Mouse (Mus musculus) hindbrain, embryonic 11.5 days (tissue): ENCODE measurements around the gene Pabpn1l. TPM values are rescaled to one million over a fixed set of nuclear protein-coding genes. Genes with fewer than 3 reads are reported as not detected.

ENCODE experiments used
- ATAC-seq: fragments of 200-750 bp; cut with Nextera tagmentation; 2 replicates; pipeline ENCODE4 v1.8.0; 2017; ENCODE audit warnings: mild to moderate bottlenecking, moderate TSS enrichment, moderate library complexity; ENCODE audit not compliant: low FRiP score
- DNase-seq: peaks from one replicate; pipeline ENCODE4 v3.0.0-alpha.2; 2015; ENCODE audit warnings: low spot score
- H3K27ac ChIP-seq: fragments of 300-500 bp; sonication (generic); 2 replicates; pipeline ENCODE4 v1.5.1; 2014; ENCODE audit warnings: mild to moderate bottlenecking, low read depth, low read length
- H3K27me3 ChIP-seq: fragments of 300-500 bp; sonication (generic); 2 replicates; pipeline ENCODE4 v1.6.1; 2014; ENCODE audit warnings: mild to moderate bottlenecking, low read length, moderate library complexity, mixed read lengths; ENCODE audit not compliant: control insufficient read depth, insufficient read depth
- H3K36me3 ChIP-seq: fragments of 300-500 bp; sonication (generic); 2 replicates; pipeline ENCODE4 v1.6.1; 2014; ENCODE audit warnings: mild to moderate bottlenecking, low read length, moderate library complexity, mixed read lengths; ENCODE audit not compliant: control insufficient read depth, insufficient read depth
- H3K4me1 ChIP-seq: fragments of 300-500 bp; sonication (generic); replicated peaks from 2 replicates; pipeline ENCODE4 v1.6.1; 2014; ENCODE audit warnings: low read length, mixed read lengths; ENCODE audit not compliant: control insufficient read depth, insufficient read depth
- H3K4me2 ChIP-seq: fragments of 300-500 bp; sonication (generic); replicated peaks from 2 replicates; pipeline ENCODE4 v1.6.1; 2014; ENCODE audit warnings: mild to moderate bottlenecking, low read depth, low read length
- H3K4me3 ChIP-seq: fragments of 300-500 bp; sonication (generic); 2 replicates; pipeline ENCODE4 v1.5.1; 2014; ENCODE audit warnings: low read depth, low read length
- H3K9ac ChIP-seq: fragments of 300-500 bp; sonication (generic); 2 replicates; pipeline ENCODE4 v1.6.1; 2014; ENCODE audit warnings: low read depth, low read length
- H3K9me3 ChIP-seq: fragments of 300-500 bp; sonication (generic); 2 replicates; pipeline ENCODE4 v1.6.1; 2016; ENCODE audit warnings: low read length; ENCODE audit not compliant: control insufficient read depth
- WGBS: fragments of 180-500 bp; shearing (Covaris S2); extraction: QIAGEN DNeasy Blood & Tissue Kit; methylation state at CpG from one replicate; pipeline ENCODE4 v1.1.7; 2014; 5-methylcytosine and 5-hydroxymethylcytosine counted together
- polyA plus RNA-seq: library from polyadenylated mRNA; unstranded; fragments of >200 nt; fragmentation: Nextera tagmentation; extraction: Ambion mirVana; gene quantifications from 2 replicates; pipeline ENCODE4 v1.2.1, GENCODE M21; 2014

Gene Pabpn1l
- polyA plus RNA-seq, 1 experiment from 2014 or later: not detected

- WGBS: 64% methylated on average over 15 of the region's 15 CpGs
- no peak for ATAC-seq
- H3K4me3 ChIP-seq: no peak overlapping the region
Measured at GRCm38 (mm10) chr8:122580926-122581325, 41.6 kb downstream of the Pabpn1l start.

DNA sequence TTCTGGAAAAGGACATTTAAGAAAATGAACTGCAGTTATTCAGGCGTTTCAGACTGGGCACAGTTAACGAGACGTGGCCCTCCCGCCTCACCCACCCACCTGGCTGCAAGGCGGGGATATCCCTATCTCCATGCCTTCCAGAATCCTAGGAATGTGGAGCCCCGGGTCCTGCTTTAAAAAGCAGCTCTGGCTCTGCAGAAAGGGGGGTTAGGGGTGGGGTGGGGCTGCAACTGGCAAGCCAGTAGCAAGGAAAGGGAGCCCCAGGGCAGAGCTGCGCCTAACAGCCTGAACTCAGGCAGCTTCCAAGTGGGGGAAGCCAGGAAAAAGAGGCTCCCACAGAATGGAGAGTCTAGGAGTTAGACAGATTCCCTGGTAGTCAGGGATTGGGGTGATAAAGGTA, 43.3 kb downstream of the Pabpn1l start:
- no peak overlapping the region for H3K4me2 ChIP-seq
- H3K4me1 ChIP-seq: peaks cover 8% of the 10 kb centered on the region
- no peaks in the 10 kb centered on the region for H3K27me3 ChIP-seq
- H3K27ac ChIP-seq: no peak overlapping the region
- ATAC-seq: no peak
- 38% methylated on average over 7 of the region's 7 CpGs for WGBS
- H3K9me3 ChIP-seq: no peaks in the 10 kb centered on the region
- H3K9ac ChIP-seq: no peak overlapping the region
- no peak for DNase-seq
- no peak overlapping the region for H3K4me3 ChIP-seq
- H3K36me3 ChIP-seq: no peaks in the 10 kb centered on the region

More at GRCm38 (mm10) chr8:122580926-122581325, 41.6 kb downstream of the Pabpn1l start:
- H3K27me3 ChIP-seq: no peaks in the 10 kb centered on the region
- H3K9ac ChIP-seq: no peak overlapping the region
- no peak for DNase-seq
- H3K4me1 ChIP-seq: 0 out of 2 replicates have a peak, but pooled peaks cover 3% of the 10 kb centered on the region
- no peak overlapping the region for H3K4me2 ChIP-seq
- no peak overlapping the region for H3K27ac ChIP-seq
- no peaks in the 10 kb centered on the region for H3K36me3 ChIP-seq
- H3K9me3 ChIP-seq: no peaks in the 10 kb centered on the region

DNA sequence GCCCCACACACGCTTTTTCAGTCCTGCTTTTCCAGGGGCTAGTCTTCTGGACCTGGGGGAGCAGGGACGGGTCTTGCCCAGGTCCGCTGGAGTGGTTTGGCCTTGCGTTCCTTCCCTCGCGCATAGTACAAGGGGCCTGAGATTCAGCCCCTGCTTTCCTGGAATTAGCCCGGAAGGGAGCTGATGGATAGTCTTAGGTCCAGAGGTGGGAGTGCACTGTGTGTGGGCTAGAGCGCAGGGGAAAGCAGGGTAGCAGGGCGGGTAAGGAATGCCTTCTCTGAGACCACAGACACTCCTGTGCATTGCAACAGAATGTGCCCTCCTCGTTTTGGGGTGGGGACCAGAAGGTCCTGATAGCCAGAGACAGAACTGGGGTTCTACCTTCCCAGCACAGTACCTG, 45.4 kb downstream of the Pabpn1l start:
- ATAC-seq (peak; percentile 16; the same call in 1 of the 2 replicates), DNase-seq (no peak)
- H3K9ac ChIP-seq: no peak overlapping the region
- H3K27ac ChIP-seq: no peak overlapping the region
- H3K27me3 ChIP-seq: no peaks in the 10 kb centered on the region
- H3K4me2 ChIP-seq: peak overlapping the region; percentile 78
- peaks cover 8% of the 10 kb centered on the region for H3K4me1 ChIP-seq
- peak overlapping the region; percentile 65; the same call in 1 of the 2 replicates for H3K4me3 ChIP-seq
- no peaks in the 10 kb centered on the region for H3K9me3 ChIP-seq
- WGBS: 46% methylated on average over 10 of the region's 10 CpGs
- H3K36me3 ChIP-seq: no peaks in the 10 kb centered on the region

- H3K4me1 ChIP-seq: peaks cover 8% of the 10 kb centered on the region
Measured at GRCm38 (mm10) chr8:122576648-122577022, 45.9 kb downstream of the Pabpn1l start, which contains the start of gene Aprt. Gene Aprt, minus strand, starts transcription at chr8:122576909.

DNA sequence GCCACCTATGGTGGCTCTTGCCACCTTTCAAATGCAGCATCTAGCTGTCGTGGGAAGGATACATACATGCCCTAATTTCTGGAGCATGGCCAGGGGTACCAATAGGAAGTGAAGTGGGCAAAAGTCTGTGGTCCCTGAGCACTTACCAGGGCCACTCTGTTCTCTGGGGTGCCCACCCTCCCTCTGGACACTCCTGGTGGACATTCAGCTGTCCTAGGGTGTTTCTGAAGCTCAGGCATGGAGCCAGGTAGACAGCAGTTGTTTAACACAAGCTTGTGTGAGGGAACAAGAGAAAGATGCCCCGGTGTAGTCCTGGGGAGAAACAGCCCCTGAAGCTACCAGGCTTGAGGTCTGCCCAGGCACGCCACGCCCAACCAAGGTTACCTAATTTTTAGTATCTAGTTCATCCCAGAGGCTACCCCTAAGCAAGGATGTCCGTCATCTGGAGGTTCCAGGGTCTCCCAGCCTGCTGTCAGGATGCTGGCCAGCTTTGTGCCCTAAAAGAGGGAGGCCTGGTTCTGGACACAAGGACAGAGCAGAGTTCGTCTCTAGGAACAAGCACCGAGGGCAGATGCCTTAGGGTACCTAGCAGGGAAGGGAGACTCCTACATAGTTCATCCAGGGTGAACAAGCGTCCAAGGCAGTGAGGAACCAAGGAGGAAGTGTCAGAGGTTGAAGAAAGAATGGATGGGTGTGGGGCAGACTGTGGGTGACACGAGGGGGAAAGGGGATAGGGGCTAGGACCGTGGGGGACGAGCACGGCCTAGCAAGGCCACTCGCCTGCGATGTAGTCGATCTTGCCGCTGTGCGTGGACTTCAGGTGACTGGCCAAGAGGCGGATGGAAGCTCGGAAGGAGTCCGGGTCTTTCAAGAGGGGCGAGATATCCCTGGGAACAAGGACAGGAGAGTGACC, 46.5 kb downstream of the Pabpn1l start:
- 20% methylated on average over 21 of the region's 21 CpGs for WGBS
- peaks cover 7% of the 10 kb centered on the region for H3K36me3 ChIP-seq
- ATAC-seq: peak; percentile 51
- no peak for DNase-seq
- H3K4me1 ChIP-seq: peaks cover 8% of the 10 kb centered on the region
- H3K27ac ChIP-seq: no peak overlapping the region
- no peaks in the 10 kb centered on the region for H3K27me3 ChIP-seq
- peak overlapping the region; percentile 65 for H3K4me3 ChIP-seq
- H3K4me2 ChIP-seq: peak overlapping the region; percentile 78
- H3K9me3 ChIP-seq: no peaks in the 10 kb centered on the region
- H3K9ac ChIP-seq: peak overlapping the region; percentile 77

More at GRCm38 (mm10) chr8:122576648-122577022, 45.9 kb downstream of the Pabpn1l start, which contains the start of gene Aprt:
- Histone ChIP-seq H3K4me3 (peak within 1 kb of the TSS; percentile 65), H3K4me2 (peak within 1 kb of the TSS; percentile 78), H3K9ac (peak within 1 kb of the TSS; percentile 77), H3K27ac (no peak within 1 kb of the TSS), H3K36me3 (peaks cover under 1% of the 10 kb centered on the region), H3K27me3 (no peaks in the 10 kb centered on the region), H3K9me3 (no peaks in the 10 kb centered on the region)
- WGBS: under 1% methylated on average over 39 of the region's 39 CpGs
- ATAC-seq (peak; percentile 88), DNase-seq (peak; percentile 94)

DNA sequence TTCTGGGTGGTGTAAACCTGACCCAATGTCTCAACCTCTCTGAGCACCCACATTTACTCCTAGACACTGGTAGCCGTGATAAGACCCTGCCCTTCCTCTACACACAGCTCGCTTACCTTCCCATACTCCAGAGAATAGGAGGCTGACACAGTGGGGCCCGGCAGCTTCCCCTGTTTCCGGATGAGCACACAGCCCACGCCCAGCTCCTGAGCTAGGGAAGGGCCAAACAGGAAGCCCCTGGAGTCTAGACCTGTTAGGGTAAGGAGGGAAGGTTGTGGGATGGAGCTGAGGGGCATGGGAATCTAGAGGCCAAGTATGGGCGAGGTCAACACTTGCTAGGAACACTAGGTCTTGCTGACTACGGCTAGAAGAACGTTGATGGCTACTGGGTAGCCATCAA, 47.3 kb downstream of the Pabpn1l start:
- no peak overlapping the region for H3K9ac ChIP-seq
- H3K4me2 ChIP-seq: peak overlapping the region; percentile 6; the same call in 1 of the 2 replicates
- peaks cover 8% of the 10 kb centered on the region for H3K4me1 ChIP-seq
- ATAC-seq (no peak), DNase-seq (no peak)
- H3K36me3 ChIP-seq: peaks cover 9% of the 10 kb centered on the region
- H3K9me3 ChIP-seq: no peaks in the 10 kb centered on the region
- WGBS: 80% methylated on average over 8 of the region's 8 CpGs
- no peaks in the 10 kb centered on the region for H3K27me3 ChIP-seq
- H3K27ac ChIP-seq: no peak overlapping the region
- no peak overlapping the region for H3K4me3 ChIP-seq

GRCm38 (mm10) chr8:122574667-122575251, 47.8 kb downstream of the Pabpn1l start:
- H3K4me2 ChIP-seq: no peak overlapping the region
- H3K4me1 ChIP-seq: peaks cover 8% of the 10 kb centered on the region
- no peak overlapping the region for H3K9ac ChIP-seq
- DNase-seq (no peak), ATAC-seq (no peak)
- H3K27ac ChIP-seq: no peak overlapping the region
- H3K36me3 ChIP-seq: peaks cover 14% of the 10 kb centered on the region
- WGBS: 45% methylated on average over 10 of the region's 10 CpGs
- H3K4me3 ChIP-seq: no peak overlapping the region
- no peaks in the 10 kb centered on the region for H3K9me3 ChIP-seq
- no peaks in the 10 kb centered on the region for H3K27me3 ChIP-seq

GRCm38 (mm10) chr8:122574264-122574663, 48.3 kb downstream of the Pabpn1l start:
- H3K4me3 ChIP-seq: no peak overlapping the region
- no peak overlapping the region for H3K9ac ChIP-seq
- no peaks in the 10 kb centered on the region for H3K9me3 ChIP-seq
- no peak overlapping the region for H3K27ac ChIP-seq
- DNase-seq (no peak), ATAC-seq (no peak)
- H3K27me3 ChIP-seq: no peaks in the 10 kb centered on the region
- WGBS: 53% methylated on average over 3 of the region's 3 CpGs
- H3K4me1 ChIP-seq: peaks cover 11% of the 10 kb centered on the region
- H3K4me2 ChIP-seq: no peak overlapping the region
- peaks cover 14% of the 10 kb centered on the region for H3K36me3 ChIP-seq
